Mouse (Mus musculus): ENCODE results near the gene Arid5b. TPM values are rescaled to one million over a fixed set of nuclear protein-coding genes. Genes with fewer than 3 reads are reported as not detected.

Arid5b gene
- 8.2 and 11.1 TPM in 2 replicates for polyA plus RNA-seq (2012; rRNA removed)

DNA sequence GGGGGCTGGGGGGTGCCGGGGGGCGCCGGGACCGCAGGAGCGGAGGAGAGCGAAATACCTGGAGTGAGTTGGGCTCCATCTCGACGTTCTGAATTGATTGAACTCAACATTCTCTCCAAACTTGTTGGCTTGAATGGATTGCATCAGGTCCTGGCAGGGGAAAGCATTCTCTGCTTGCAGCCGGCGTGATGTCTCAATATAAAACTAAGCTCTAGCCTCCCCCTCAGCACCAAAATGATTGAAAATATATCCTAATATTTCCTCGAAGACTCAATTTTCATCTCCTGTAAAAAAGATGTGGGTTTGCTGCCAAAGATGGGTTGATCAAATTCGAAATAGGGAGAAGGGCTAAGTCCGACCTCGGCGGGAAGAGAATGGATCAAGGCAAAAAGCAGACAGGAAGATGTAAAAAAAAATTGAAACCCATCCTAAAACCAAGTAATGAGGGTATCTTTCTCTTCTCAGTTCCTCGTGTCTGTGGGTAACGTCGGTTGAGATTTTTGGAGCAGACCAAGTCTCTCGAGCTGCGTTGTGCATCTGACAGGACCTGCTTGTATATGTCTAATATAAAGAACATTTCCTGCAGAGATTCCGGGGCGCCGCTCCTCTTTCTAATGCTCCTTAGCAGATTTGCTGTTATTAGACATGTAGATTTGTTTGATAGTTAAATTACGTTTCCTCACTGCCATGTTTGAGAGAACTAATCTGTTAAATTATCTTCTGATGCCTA, at the start of gene Arid5b:
Gene Arid5b, minus strand, starts transcription at position 109 of the 730 bp plus-strand sequence.

Data from ovary, adult 2 months (tissue).